In the genomic region with DNA sequence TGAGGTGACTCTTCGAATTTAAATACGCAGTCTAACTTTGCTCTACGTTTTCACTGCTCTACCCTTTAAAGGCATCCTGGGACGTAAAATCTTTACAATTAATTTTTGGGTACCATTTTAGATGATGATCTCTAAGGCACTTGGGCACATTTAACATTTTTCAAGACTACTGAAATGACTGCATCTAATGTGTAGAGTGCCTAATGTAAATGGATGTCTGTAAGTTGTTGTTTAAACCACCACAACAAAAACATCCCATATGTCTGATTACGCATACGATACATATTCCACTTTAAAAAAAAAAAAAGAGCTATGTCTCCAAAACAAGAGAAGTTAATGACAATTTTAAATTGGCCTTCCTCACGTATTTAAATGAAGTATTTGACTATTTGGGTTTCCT, we compare ENCODE assay signal across 7 mouse cellular contexts.
DNase-seq lines count a peak whose midpoint lies in the region; ATAC-seq and TF ChIP-seq lines count a peak whose summit lies in the region.

No protein-coding gene starts in this region.

- H3K9me3 ChIP-seq in lung, embryonic 14.5 days (ENCODE audit: low read depth, low read length) = no peaks in the 10 kb centered on the region
- H3K9me3 ChIP-seq in forebrain, embryonic 14.5 days (replicated peaks; ENCODE audit: control insufficient read depth, low read length) = no peaks in the 10 kb centered on the region
- H3K9me3 ChIP-seq in limb, embryonic 13.5 days = no peaks in the 10 kb centered on the region
- no peaks in the 10 kb centered on the region for H3K9me3 ChIP-seq in stomach, embryonic 15.5 days

- no peak for TF ChIP-seq CTCF in lung, embryonic 14.5 days (IDR thresholded peaks at IDR 0.05; ENCODE audit: low read depth)

- no peaks in the 10 kb centered on the region for H3K4me1 ChIP-seq in lung, embryonic 14.5 days (ENCODE audit: insufficient read depth)
- peaks cover 6% of the 10 kb centered on the region for H3K4me1 ChIP-seq in forebrain, embryonic 14.5 days (ENCODE audit: control insufficient read depth, insufficient read depth, low read length)
- H3K4me1 ChIP-seq in limb, embryonic 13.5 days = peaks cover 11% of the 10 kb centered on the region
- H3K4me1 ChIP-seq in stomach, embryonic 15.5 days = no peaks in the 10 kb centered on the region

- ATAC-seq in lung, embryonic 14.5 days (ENCODE audit: insufficient read depth) = no peak
- ATAC-seq in forebrain, embryonic 14.5 days = no peak
- no peak for ATAC-seq in limb, embryonic 13.5 days (ENCODE audit: low FRiP score, low read depth)
- ATAC-seq in stomach, embryonic 15.5 days (ENCODE audit: insufficient read depth, low FRiP score, low read depth) = no peak

- no peak overlapping the region for H3K27ac ChIP-seq in lung, embryonic 14.5 days (ENCODE audit: low read depth)
- H3K27ac ChIP-seq in forebrain, embryonic 14.5 days (ENCODE audit: low read depth, low read length) = peak overlapping the region; percentile 89
- no peak overlapping the region for H3K27ac ChIP-seq in limb, embryonic 13.5 days
- H3K27ac ChIP-seq in stomach, embryonic 15.5 days = no peak overlapping the region

- no peaks in the 10 kb centered on the region for H3K27me3 ChIP-seq in lung, embryonic 14.5 days (ENCODE audit: insufficient read depth, low read length)
- no peaks in the 10 kb centered on the region for H3K27me3 ChIP-seq in forebrain, embryonic 14.5 days (replicated peaks; ENCODE audit: control insufficient read depth, insufficient read depth, low read length)
- H3K27me3 ChIP-seq in limb, embryonic 13.5 days = no peaks in the 10 kb centered on the region
- H3K27me3 ChIP-seq in stomach, embryonic 15.5 days (replicated peaks) = no peaks in the 10 kb centered on the region

- 68% methylated on average over 7 of the region's 7 CpGs for WGBS in lung, embryonic 14.5 days
- WGBS in forebrain, embryonic 14.5 days = 35% methylated on average over 7 of the region's 7 CpGs
- 54% methylated on average over 7 of the region's 7 CpGs for WGBS in limb, embryonic 13.5 days
- 73% methylated on average over 7 of the region's 7 CpGs for WGBS in stomach, embryonic 15.5 days

- no peak for DNase-seq in lung, embryonic 14.5 days
- DNase-seq in lung, postnatal 4 days = no peak
- DNase-seq in forebrain, embryonic 14.5 days (ENCODE audit: low spot score) = no peak
- no peak for DNase-seq in right cerebral cortex, postnatal 36 days (ENCODE audit: low spot score in 2 of 2)
- no peak for DNase-seq in left cerebral cortex, postnatal 10 days (ENCODE audit: extremely low spot score in 1 of 2, low spot score in 2 of 2)

- intact Hi-C loops in left cerebral cortex, postnatal 10 days (cut with DNase I) = loop anchor here (2.0 kb wide), 1 partner anchor 85 kb away; no protein-coding TSS in a partner anchor

- peak overlapping the region; percentile 27; the same call in 1 of the 2 replicates for H3K9ac ChIP-seq in lung, embryonic 14.5 days
- peak overlapping the region; percentile 73 for H3K9ac ChIP-seq in forebrain, embryonic 14.5 days (ENCODE audit: low read length)
- H3K9ac ChIP-seq in limb, embryonic 13.5 days = peak overlapping the region; percentile 68
- H3K9ac ChIP-seq in stomach, embryonic 15.5 days = no peak overlapping the region

- peak overlapping the region; percentile 41 for H3K4me3 ChIP-seq in lung, embryonic 14.5 days (ENCODE audit: low read depth, low read length)
- H3K4me3 ChIP-seq in forebrain, embryonic 14.5 days (ENCODE audit: low read depth, low read length) = peak overlapping the region; percentile 41
- H3K4me3 ChIP-seq in limb, embryonic 13.5 days = peak overlapping the region; percentile 51
- peak overlapping the region; percentile 43 for H3K4me3 ChIP-seq in stomach, embryonic 15.5 days (replicated peaks)

- H3K4me2 ChIP-seq in lung, embryonic 14.5 days = peak overlapping the region; percentile 74
- H3K4me2 ChIP-seq in forebrain, embryonic 14.5 days (ENCODE audit: low read length) = peak overlapping the region; percentile 68
- H3K4me2 ChIP-seq in limb, embryonic 13.5 days (replicated peaks) = peak overlapping the region; percentile 78
- H3K4me2 ChIP-seq in stomach, embryonic 15.5 days = peak overlapping the region; percentile 72

- H3K36me3 ChIP-seq in lung, embryonic 14.5 days (ENCODE audit: insufficient read depth) = no peaks in the 10 kb centered on the region
- H3K36me3 ChIP-seq in forebrain, embryonic 14.5 days (ENCODE audit: control insufficient read depth, insufficient read depth, low read length) = no peaks in the 10 kb centered on the region
- no peaks in the 10 kb centered on the region for H3K36me3 ChIP-seq in limb, embryonic 13.5 days
- no peaks in the 10 kb centered on the region for H3K36me3 ChIP-seq in stomach, embryonic 15.5 days
